Mouse (Mus musculus) heart, embryonic 10.5 days (tissue): ENCODE measurements at regions not wholly inside any gene's neighbourhood (a gene's known extent, or its start where the extent isn't known, plus 50 kb on each side); places are given as distances from the start of the nearest gene placed in this dataset.
A peak's percentile ranks its signal among the peaks of the same experiment; 100 is the strongest.

Source experiments
- DNase-seq: peaks from one replicate; pipeline ENCODE4 v3.0.0-alpha.2; 2017; ENCODE audit warnings: low spot score
- H3K27ac ChIP-seq: fragments of 300-500 bp; sonication (generic); 2 replicates; pipeline ENCODE4 v1.5.1; 2016; ENCODE audit warnings: mild to moderate bottlenecking
- H3K27me3 ChIP-seq: fragments of 300-500 bp; sonication (generic); 2 replicates; pipeline ENCODE4 v1.6.1; 2016; ENCODE audit warnings: mild to moderate bottlenecking; ENCODE audit not compliant: poor library complexity, insufficient read depth, severe bottlenecking
- H3K36me3 ChIP-seq: fragments of 300-500 bp; sonication (generic); 2 replicates; pipeline ENCODE4 v1.6.1; 2016; ENCODE audit warnings: mild to moderate bottlenecking, moderate library complexity
- H3K4me1 ChIP-seq: fragments of 300-500 bp; sonication (generic); 2 replicates; pipeline ENCODE4 v1.6.1; 2016; ENCODE audit warnings: mild to moderate bottlenecking
- H3K4me3 ChIP-seq: fragments of 300-500 bp; sonication (generic); 2 replicates; pipeline ENCODE4 v1.5.1; 2016; ENCODE audit warnings: mild to moderate bottlenecking, moderate library complexity
- H3K9me3 ChIP-seq: fragments of 300-500 bp; sonication (generic); 2 replicates; pipeline ENCODE4 v1.6.1; 2016; ENCODE audit warnings: mild to moderate bottlenecking, moderate library complexity
- WGBS: fragments of 180-500 bp; shearing (Covaris S2); methylation state at CpG from one replicate; pipeline ENCODE4 v1.1.7; 2016; 5-methylcytosine and 5-hydroxymethylcytosine counted together

DNA sequence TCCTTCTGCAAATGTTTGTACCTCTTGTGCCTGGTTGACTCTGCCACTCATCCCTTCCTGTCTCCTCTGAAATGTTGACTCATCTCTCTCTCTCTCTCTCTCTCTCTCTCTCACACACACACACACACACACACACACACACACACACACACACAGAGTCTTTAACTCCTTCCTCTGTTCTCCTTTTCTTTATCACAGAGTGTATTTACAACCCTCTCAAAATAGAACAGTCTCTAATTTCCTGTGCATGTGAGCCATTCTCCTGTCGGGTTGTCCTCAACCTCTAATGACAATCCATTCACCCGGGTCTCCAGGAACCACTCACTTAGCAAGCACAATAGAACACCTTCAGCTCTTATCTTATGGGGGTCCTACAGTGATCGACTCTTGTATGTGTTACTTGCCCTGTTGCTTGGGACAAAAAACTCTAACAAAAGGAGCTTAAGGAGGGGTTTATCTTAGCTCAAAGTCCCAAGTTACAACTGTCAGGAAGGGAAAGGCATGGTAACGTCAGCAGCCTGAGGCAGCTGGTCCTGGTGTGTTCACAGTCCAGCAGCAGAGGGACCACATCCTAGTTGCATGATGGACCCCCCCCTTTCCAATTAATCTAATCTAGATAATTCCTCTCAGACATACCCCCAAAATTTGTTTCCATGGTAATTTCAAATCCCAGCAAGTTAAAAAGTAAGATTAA lies 163.0 kb downstream of the Mycn start:
- DNase-seq, result no peak
- H3K4me3 ChIP-seq, result no peak overlapping the region
- H3K27ac ChIP-seq, result no peak overlapping the region
- no peaks in the 10 kb centered on the region for H3K36me3 ChIP-seq
- H3K9me3 ChIP-seq, result no peaks in the 10 kb centered on the region
- 16% methylated on average over 4 of the region's 4 CpGs for WGBS
- peaks cover 6% of the 10 kb centered on the region; the same call in 1 of the 2 replicates for H3K4me1 ChIP-seq
- H3K27me3 ChIP-seq, result no peaks in the 10 kb centered on the region

DNA sequence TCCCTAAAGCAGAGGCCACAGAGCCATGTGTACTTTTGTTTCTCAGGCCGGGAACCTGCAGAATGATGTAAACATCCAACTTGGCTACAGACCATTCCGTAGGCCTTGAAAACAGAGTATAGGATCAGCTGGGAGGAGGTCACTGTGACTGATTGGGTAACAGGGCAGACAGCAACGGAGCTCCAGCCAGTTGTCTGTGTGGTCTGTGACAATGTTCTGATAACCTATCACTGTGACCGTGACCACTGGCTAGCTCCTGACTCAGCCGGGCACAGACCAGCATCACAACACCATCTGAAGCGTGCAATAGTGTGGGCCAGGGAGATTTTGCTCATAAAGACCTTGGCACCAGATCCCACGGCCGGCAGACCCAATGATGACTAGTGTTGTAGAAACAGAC lies 164.3 kb downstream of the Mycn start:
- WGBS, result 54% methylated on average over 8 of the region's 8 CpGs
- Histone ChIP-seq H3K27ac (no peak overlapping the region), H3K4me3 (no peak overlapping the region), H3K27me3 (no peaks in the 10 kb centered on the region), H3K9me3 (no peaks in the 10 kb centered on the region), H3K36me3 (no peaks in the 10 kb centered on the region), H3K4me1 (peaks cover 6% of the 10 kb centered on the region; the same call in 1 of the 2 replicates)
- DNase-seq, result no peak

DNA sequence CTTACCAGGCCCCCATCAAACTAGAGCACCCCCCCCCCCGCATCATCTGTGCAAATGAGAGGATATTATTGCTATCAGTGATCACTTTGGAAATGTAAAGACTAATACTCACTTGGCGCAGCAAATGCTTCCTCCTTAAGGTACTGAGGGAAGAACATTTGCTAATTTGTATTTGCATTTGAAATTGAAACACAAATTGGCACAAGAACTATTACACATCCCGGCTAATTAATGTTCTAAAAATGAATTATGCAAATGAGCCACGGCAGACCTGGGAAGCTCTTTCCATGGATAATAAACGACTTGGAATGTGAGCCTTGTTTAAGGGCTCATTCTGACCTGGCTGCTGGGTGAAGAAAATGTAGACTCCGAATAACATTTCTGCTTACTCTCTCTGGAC lies 164.9 kb downstream of the Mycn start:
- Histone ChIP-seq H3K4me3 (no peak overlapping the region), H3K27ac (no peak overlapping the region), H3K9me3 (no peaks in the 10 kb centered on the region), H3K36me3 (no peaks in the 10 kb centered on the region), H3K27me3 (no peaks in the 10 kb centered on the region), H3K4me1 (peaks cover 6% of the 10 kb centered on the region; the same call in 1 of the 2 replicates)
- WGBS, result 81% methylated on average over 6 of the region's 6 CpGs
- no peak for DNase-seq

DNA sequence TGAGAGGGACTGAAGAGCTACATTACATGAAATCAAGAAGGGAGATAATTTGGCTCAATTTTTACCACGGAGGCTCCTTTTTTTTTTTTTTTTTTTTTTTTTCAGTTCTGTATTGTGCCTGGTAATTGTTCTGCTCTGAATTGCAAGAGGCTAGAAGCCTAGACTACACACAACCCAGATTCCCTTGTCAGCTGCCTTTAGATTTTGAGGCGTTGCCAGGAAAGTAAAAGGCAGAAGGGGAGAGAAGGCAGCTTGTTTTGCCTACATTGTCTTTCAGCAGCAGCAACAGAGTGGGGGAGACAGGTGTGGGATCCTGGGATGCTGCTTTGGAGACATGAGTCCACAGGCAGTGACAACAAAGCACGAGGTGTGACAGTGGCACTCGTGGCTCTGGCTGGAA lies 170.7 kb downstream of the Mycn start:
- no peaks in the 10 kb centered on the region for H3K27me3 ChIP-seq
- WGBS, result 67% methylated on average over 4 of the region's 4 CpGs
- DNase-seq, result no peak
- H3K36me3 ChIP-seq, result no peaks in the 10 kb centered on the region
- H3K4me1 ChIP-seq, result 0 out of 2 replicates have a peak, but pooled peaks cover 10% of the 10 kb centered on the region
- no peak overlapping the region for H3K4me3 ChIP-seq
- H3K9me3 ChIP-seq, result no peaks in the 10 kb centered on the region
- no peak overlapping the region for H3K27ac ChIP-seq

DNA sequence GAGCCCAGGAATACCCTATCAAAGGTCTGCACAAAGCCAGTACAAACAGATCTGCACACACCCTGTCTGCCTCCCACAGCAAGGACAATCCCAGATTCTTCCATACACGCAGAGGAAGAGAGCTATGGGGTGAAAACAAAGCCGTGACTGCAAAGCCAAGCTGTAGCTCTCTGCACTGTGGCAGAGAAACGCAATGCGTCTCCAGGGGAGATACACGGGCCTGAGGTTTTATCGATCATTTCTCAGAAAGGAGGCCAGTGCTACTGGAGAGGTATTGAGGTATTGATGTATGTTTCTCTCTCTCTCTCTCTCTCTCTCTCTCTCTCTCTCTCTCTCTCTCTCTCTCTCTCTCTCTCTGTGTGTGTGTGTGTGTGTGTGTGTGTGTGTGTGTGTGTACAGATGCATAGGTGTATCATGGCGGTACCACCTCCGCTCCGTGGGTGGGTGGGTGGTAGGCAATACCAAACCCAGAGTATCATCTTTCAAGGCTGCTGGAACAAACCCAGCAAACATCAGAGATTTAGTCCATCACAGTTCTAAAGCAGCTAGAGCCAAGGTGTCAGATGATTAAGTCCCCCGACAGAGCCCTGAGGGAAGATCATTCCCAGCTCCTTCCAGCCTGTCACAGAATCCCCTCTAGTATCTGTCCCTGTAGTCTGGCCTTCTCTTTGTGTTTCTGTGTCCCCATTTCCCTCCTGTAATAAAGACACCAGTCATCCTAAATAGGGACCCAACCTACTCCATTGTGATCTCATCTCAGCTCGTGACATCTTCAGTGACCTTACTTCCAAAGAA lies 175.0 kb downstream of the Mycn start:
- Histone ChIP-seq H3K36me3 (no peaks in the 10 kb centered on the region), H3K4me3 (no peak overlapping the region), H3K27me3 (no peaks in the 10 kb centered on the region), H3K9me3 (no peaks in the 10 kb centered on the region), H3K4me1 (peaks cover 10% of the 10 kb centered on the region; the same call in 1 of the 2 replicates), H3K27ac (0 out of 2 replicates have a peak overlapping the region, but pooled peaks have one; percentile 24)
- 61% methylated on average over 11 of the region's 11 CpGs for WGBS
- DNase-seq, result no peak

DNA sequence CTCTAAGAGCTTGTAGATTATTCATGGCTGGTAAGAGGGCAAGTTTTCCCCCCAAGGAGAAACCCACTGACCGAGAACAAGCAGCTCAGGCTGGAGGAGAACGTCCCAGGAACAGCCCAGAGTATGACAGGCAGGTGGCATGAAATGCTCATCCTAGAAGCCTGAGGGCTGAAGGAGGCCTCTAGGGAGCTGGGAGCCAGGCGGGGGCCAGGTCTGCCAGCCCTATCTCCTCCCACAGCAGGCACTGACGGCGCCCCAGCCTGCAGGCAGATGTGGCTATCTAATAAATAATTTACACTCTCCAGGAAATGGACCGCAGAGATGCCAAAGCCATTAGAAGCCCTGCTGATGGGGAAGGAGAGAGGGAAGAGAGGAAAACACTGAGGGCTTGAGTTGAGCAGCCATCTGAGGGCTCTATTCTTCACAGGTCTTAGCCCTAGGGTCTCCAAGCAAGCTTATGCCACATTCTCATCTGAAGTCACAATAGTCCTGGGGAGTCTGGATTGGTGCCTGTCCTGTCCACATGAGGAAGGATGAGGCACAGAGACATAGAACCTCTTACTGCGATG lies 176.1 kb downstream of the Mycn start:
- Histone ChIP-seq H3K27ac (no peak overlapping the region), H3K36me3 (no peaks in the 10 kb centered on the region), H3K4me3 (no peak overlapping the region), H3K27me3 (no peaks in the 10 kb centered on the region), H3K9me3 (0 out of 2 replicates have a peak, but pooled peaks cover under 1% of the 10 kb centered on the region), H3K4me1 (peaks cover 10% of the 10 kb centered on the region; the same call in 1 of the 2 replicates)
- DNase-seq, result no peak
- 43% methylated on average over 7 of the region's 7 CpGs for WGBS

DNA sequence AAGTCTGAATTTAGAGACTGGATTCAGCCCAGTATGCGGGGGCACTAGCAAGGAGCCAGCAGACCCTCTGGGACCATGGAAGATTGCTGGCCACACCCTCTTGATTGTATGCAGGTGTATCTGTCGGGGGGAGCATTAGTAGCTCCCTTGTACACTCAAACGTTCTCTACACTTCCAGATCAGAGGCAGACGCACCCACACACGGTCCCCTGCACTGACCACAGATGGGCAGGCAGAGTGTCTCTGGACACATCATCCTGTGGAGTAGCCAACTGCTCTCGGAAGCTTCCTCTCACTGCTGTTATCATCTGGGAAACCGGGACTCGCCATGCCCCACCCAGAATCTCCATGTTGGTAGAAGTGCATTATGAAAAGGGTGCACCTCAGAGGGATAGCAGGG lies 176.7 kb downstream of the Mycn start:
- H3K27me3 ChIP-seq, result no peaks in the 10 kb centered on the region

DNA sequence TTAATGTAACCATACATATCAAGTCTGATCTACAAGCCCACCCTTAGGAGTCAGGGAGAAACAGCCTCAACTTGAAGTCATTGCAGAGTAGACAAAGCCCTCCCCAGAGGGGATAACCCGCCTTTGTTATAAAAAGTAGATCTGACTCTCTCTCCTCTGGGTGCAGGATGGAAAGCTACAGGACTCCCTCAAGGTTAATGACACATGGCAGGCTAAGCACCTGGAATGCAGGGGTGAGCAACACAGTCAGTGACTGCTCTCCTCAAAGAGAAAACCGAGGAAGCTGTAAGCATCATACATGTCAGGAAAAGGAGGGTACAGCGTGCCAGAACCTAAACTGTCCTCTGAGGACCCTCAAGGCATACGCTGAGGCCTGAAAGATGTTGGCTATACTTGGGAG lies 177.1 kb downstream of the Mycn start:
- H3K27ac ChIP-seq, result no peak overlapping the region
- no peak for DNase-seq
- 79% methylated on average over 4 of the region's 4 CpGs for WGBS
- 0 out of 2 replicates have a peak, but pooled peaks cover 3% of the 10 kb centered on the region for H3K9me3 ChIP-seq
- H3K4me3 ChIP-seq, result no peak overlapping the region
- no peaks in the 10 kb centered on the region for H3K27me3 ChIP-seq
- H3K36me3 ChIP-seq, result no peaks in the 10 kb centered on the region
- peaks cover 10% of the 10 kb centered on the region; the same call in 1 of the 2 replicates for H3K4me1 ChIP-seq

More for the DNA sequence above, 176.7 kb downstream of the Mycn start:
- WGBS, result 63% methylated on average over 8 of the region's 8 CpGs
- 0 out of 2 replicates have a peak, but pooled peaks cover 3% of the 10 kb centered on the region for H3K9me3 ChIP-seq
- peaks cover 10% of the 10 kb centered on the region; the same call in 1 of the 2 replicates for H3K4me1 ChIP-seq
- H3K4me3 ChIP-seq, result no peak overlapping the region
- H3K27ac ChIP-seq, result no peak overlapping the region
- H3K36me3 ChIP-seq, result no peaks in the 10 kb centered on the region
- DNase-seq, result no peak

DNA sequence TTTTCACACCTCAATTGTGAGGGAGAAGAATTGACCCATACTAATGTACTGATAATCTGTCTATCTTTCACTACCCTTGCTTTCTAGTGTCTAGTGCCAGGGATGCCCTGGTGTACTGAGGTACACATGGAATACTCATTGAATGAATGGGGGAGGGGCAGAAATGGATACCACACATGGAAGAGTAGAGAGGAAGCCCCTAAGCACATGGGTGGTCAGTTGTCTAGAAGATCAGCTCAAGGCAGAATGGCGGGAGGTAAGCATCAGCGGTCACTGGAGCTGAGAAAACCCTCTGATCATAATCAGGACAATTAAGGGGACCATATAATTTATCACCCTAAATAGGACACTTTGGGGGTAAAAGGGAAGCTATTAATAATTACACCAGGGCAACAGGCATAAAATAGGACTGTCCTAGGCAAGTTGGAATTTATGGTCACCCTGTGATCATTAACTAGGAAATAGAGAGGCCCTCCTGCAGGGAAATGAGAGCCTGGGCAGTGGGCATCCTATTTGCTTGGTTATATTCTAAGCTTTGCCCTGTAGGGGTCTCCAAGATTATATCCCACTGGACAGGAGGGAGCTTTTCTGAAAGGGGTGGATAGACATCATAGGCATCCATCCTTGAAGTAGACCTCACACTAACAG lies 185.3 kb downstream of the Mycn start:
- H3K9me3 ChIP-seq, result 0 out of 2 replicates have a peak, but pooled peaks cover 3% of the 10 kb centered on the region
- WGBS, result 84% methylated on average over 2 of the region's 2 CpGs
- H3K36me3 ChIP-seq, result no peaks in the 10 kb centered on the region
- no peak for DNase-seq
- no peaks in the 10 kb centered on the region for H3K4me1 ChIP-seq
- H3K27ac ChIP-seq, result no peak overlapping the region
- no peaks in the 10 kb centered on the region for H3K27me3 ChIP-seq
- no peak overlapping the region for H3K4me3 ChIP-seq

DNA sequence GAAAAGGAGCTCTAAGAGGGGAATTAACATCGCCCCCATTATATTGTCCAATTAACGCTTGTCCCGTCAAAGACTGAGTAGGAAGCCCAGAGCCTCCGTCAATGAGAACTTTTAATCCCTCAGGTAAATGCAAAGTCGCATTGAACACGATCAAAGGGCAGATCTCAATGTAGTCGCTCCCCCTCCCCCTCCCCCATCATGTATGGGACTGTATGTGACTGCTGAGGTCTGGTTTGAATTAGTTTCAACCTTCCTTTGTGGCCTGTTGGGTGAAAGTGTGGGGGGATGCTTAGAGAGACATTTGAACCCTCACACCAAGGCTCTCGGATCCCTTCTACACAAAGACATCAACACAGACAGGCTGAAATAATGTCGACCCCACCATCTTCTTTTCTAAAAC lies 187.9 kb downstream of the Mycn start:
- no peak overlapping the region for H3K27ac ChIP-seq
- no peaks in the 10 kb centered on the region for H3K4me1 ChIP-seq
- no peaks in the 10 kb centered on the region for H3K27me3 ChIP-seq
- DNase-seq, result no peak
- H3K4me3 ChIP-seq, result no peak overlapping the region
- WGBS, result 55% methylated on average over 9 of the region's 9 CpGs
- no peaks in the 10 kb centered on the region for H3K36me3 ChIP-seq
- no peaks in the 10 kb centered on the region for H3K9me3 ChIP-seq

DNA sequence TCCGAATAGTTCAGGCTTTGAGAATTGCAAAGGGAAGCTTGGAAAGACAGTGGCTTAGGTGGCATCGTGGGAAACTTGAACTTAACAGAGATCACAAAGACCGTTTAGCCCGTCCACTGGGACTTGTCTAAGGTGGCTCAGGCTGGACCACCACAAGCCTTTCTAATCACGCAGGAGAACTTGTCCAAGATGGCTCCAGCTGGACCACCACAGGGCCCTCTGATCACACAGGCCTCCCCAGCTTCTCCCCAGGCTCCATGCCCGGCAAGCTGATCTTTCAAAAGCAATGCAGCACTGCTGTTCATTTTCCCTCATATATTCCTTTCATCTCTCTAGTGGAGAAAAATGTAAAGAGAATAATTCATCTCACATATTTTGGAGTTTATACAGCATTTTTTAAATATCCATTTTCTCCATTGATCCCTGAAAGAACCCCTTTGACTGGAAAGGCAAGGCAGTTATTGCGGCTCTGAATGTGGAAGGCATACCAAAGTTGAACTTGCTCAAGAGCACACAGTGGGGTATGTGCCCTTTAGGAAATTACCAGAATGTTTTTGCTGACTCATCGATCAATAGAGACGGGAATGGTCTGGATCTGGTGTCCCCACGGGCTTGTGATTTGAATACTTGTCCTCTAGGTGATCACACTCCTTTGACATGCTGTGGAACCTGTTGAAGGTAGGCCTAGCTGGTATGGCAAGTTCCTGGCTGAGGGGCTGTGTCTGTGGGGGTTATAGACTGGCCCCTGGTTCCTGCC lies 189.9 kb downstream of the Mycn start:
- no peak overlapping the region for H3K27ac ChIP-seq
- H3K4me3 ChIP-seq, result no peak overlapping the region
- WGBS, result 87% methylated on average over 10 of the region's 10 CpGs
- no peak for DNase-seq
- H3K9me3 ChIP-seq, result no peaks in the 10 kb centered on the region
- no peaks in the 10 kb centered on the region for H3K4me1 ChIP-seq
- no peaks in the 10 kb centered on the region for H3K36me3 ChIP-seq
- H3K27me3 ChIP-seq, result no peaks in the 10 kb centered on the region

DNA sequence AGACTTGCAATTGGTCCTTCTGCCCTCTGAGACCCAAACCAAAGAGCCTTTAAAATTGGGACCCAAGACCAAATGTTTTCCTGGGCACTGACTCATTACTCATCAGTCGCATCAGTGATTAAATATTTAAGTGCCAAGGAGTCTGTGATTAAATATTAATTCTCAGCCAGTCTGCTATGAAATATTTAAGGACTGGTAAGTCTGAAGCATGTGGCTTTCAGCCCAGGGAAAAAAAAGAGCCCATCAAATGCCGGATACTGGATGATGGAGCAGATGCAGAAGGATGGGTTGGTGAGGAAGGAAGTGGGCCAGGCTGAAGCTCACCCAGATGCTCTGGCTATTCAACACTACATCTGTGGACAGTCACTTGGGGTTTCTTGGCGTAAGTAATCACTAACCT lies 192.0 kb downstream of the Mycn start:
- H3K9me3 ChIP-seq, result no peaks in the 10 kb centered on the region
- no peak overlapping the region for H3K27ac ChIP-seq
- H3K4me1 ChIP-seq, result no peaks in the 10 kb centered on the region
- H3K4me3 ChIP-seq, result no peak overlapping the region
- WGBS, result 85% methylated on average over 3 of the region's 3 CpGs
- no peaks in the 10 kb centered on the region for H3K27me3 ChIP-seq
- H3K36me3 ChIP-seq, result no peaks in the 10 kb centered on the region
- DNase-seq, result no peak
